Mouse (Mus musculus) liver, postnatal 0 days (tissue): ENCODE results near the gene Laptm5. TPM values are rescaled to one million over a fixed set of nuclear protein-coding genes. Genes with fewer than 3 reads are reported as not detected.

Experiments used
- ATAC-seq: fragments of 200-750 bp; cut with Nextera tagmentation; 2 replicates; pipeline ENCODE4 v1.8.0; 2017; ENCODE audit warnings: mild to moderate bottlenecking, moderate library complexity
- DNase-seq: peaks from one replicate; pipeline ENCODE4 v3.0.0-alpha.2; 2016
- H3K27ac ChIP-seq: fragments of 300-500 bp; sonication (generic); 2 replicates; pipeline ENCODE4 v1.5.1; 2014; ENCODE audit warnings: antibody characterized with exemption, moderate library complexity, mild to moderate bottlenecking, low read depth
- H3K27me3 ChIP-seq: fragments of 300-500 bp; sonication (generic); 2 replicates; pipeline ENCODE4 v1.6.1; 2014; ENCODE audit warnings: low read length, control low read depth, mixed read lengths; ENCODE audit not compliant: insufficient read depth
- H3K36me3 ChIP-seq: fragments of 300-500 bp; sonication (generic); replicated peaks from 2 replicates; pipeline ENCODE4 v1.6.1; 2014; ENCODE audit warnings: mild to moderate bottlenecking, control low read depth, low read length, moderate library complexity, mixed read lengths; ENCODE audit not compliant: insufficient read depth
- H3K4me1 ChIP-seq: fragments of 300-500 bp; sonication (generic); 2 replicates; pipeline ENCODE4 v1.6.1; 2014; ENCODE audit warnings: antibody characterized with exemption, mild to moderate bottlenecking, control low read depth; ENCODE audit not compliant: insufficient read depth
- H3K4me2 ChIP-seq: fragments of 300-500 bp; sonication (generic); 2 replicates; pipeline ENCODE4 v1.6.1; 2014; ENCODE audit warnings: low read depth, mild to moderate bottlenecking, low read length, moderate library complexity, mixed read lengths
- H3K4me3 ChIP-seq: fragments of 300-500 bp; sonication (generic); 2 replicates; pipeline ENCODE4 v1.5.1; 2014; ENCODE audit warnings: low read depth, low read length
- H3K9ac ChIP-seq: fragments of 300-500 bp; sonication (generic); replicated peaks from 2 replicates; pipeline ENCODE4 v1.6.1; 2014; ENCODE audit warnings: mild to moderate bottlenecking, moderate library complexity
- H3K9me3 ChIP-seq: fragments of 300-500 bp; sonication (generic); 2 replicates; pipeline ENCODE4 v1.6.1; 2016; ENCODE audit warnings: mild to moderate bottlenecking, control low read depth, low read length, mixed read lengths
- CTCF ChIP-seq: sonication (generic); IDR thresholded peaks from 2 replicates; pipeline ENCODE4 v1.5.1; 2016; ENCODE audit warnings: antibody characterized with exemption, low read depth
- EP300 ChIP-seq: IDR thresholded peaks from 2 replicates; pipeline ENCODE4 v1.6.1; 2016; ENCODE audit warnings: antibody characterized with exemption, low read depth, mild to moderate bottlenecking
- WGBS: fragments of 180-500 bp; shearing (Covaris S2); extraction: QIAGEN DNeasy Blood & Tissue Kit; methylation state at CpG from one replicate; pipeline ENCODE4 v1.1.7; 2014; ENCODE audit not compliant: insufficient replicate concordance; 5-methylcytosine and 5-hydroxymethylcytosine counted together
- polyA plus RNA-seq: library from polyadenylated mRNA; unstranded; fragments of >200 nt; fragmentation: Nextera tagmentation; extraction: Ambion mirVana; gene quantifications from 2 replicates; pipeline ENCODE4 v1.2.1, GENCODE M21; 2015

Gene Laptm5
- polyA plus RNA-seq, 1 experiment from 2014 or later = 113 TPM

DNA sequence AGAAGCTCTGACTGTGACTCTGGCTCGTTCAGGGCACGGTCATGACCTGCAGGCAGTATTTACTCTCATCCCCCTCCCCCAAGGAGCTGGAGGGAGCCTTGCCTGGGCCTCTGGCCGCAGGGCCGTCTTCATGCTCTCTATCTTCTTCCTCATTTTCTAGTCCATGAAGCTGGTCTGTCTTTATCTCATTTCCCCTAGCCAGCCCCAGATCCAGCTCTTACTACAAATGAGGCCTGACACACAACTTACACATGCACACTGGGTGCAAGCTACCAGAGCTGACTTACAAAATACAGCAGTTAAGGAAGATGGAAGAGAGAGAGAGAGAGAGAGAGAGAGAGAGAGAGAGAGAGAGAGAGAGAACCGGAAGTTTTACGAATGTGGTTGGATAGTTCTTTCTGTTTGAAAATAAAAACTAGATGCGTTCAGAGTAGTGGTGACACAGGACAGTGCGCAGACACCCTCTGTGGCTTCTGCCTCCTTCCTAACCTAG is 10.6 kb upstream of the Laptm5 start:
- Histone ChIP-seq H3K36me3 (no peaks in the 10 kb centered on the region), H3K4me1 (peaks cover 14% of the 10 kb centered on the region), H3K4me3 (no peak overlapping the region), H3K27me3 (no peaks in the 10 kb centered on the region), H3K27ac (peak overlapping the region; percentile 69), H3K4me2 (no peak overlapping the region), H3K9me3 (no peaks in the 10 kb centered on the region), H3K9ac (no peak overlapping the region)
- WGBS = 24% methylated on average over 8 of the region's 8 CpGs
- ATAC-seq (peak; percentile 72), DNase-seq (peak; percentile 54)
- no peak for TF ChIP-seq CTCF
- no peak for TF ChIP-seq EP300

- DNase-seq = no peak
- Histone ChIP-seq H3K4me1 (peaks cover 14% of the 10 kb centered on the region), H3K9me3 (no peaks in the 10 kb centered on the region), H3K4me3 (no peak overlapping the region), H3K27me3 (no peaks in the 10 kb centered on the region), H3K27ac (no peak overlapping the region), H3K36me3 (no peaks in the 10 kb centered on the region), H3K4me2 (no peak overlapping the region), H3K9ac (no peak overlapping the region)
- TF ChIP-seq CTCF = no peak
- no peak for TF ChIP-seq EP300
- WGBS = 39% methylated on average over 7 of the region's 7 CpGs
- no peak for ATAC-seq
Observed at GRCm38 (mm10) chr4:130905025-130905424, 7.9 kb upstream of the Laptm5 start.

- TF ChIP-seq EP300 = no peak
- no peak for TF ChIP-seq CTCF
- no peak overlapping the region for H3K27ac ChIP-seq
- no peaks in the 10 kb centered on the region for H3K36me3 ChIP-seq
- H3K4me1 ChIP-seq = peaks cover 14% of the 10 kb centered on the region
- DNase-seq (no peak), ATAC-seq (no peak)
- H3K9ac ChIP-seq = no peak overlapping the region
- H3K4me2 ChIP-seq = no peak overlapping the region
- no peak overlapping the region for H3K4me3 ChIP-seq
- WGBS = 61% methylated on average over 6 of the region's 6 CpGs
- H3K27me3 ChIP-seq = no peaks in the 10 kb centered on the region
- H3K9me3 ChIP-seq = no peaks in the 10 kb centered on the region
Observed at GRCm38 (mm10) chr4:130905882-130906281, 7.0 kb upstream of the Laptm5 start.

GRCm38 (mm10) chr4:130906296-130906695 is 6.6 kb upstream of the Laptm5 start:
- 60% methylated on average over 8 of the region's 8 CpGs for WGBS
- no peak overlapping the region for H3K4me2 ChIP-seq
- no peak overlapping the region for H3K9ac ChIP-seq
- H3K4me1 ChIP-seq = peaks cover 17% of the 10 kb centered on the region
- no peaks in the 10 kb centered on the region for H3K9me3 ChIP-seq
- H3K4me3 ChIP-seq = no peak overlapping the region
- H3K27ac ChIP-seq = no peak overlapping the region
- ATAC-seq (no peak), DNase-seq (no peak)
- no peak for TF ChIP-seq CTCF
- TF ChIP-seq EP300 = no peak
- H3K36me3 ChIP-seq = no peaks in the 10 kb centered on the region
- no peaks in the 10 kb centered on the region for H3K27me3 ChIP-seq

DNA sequence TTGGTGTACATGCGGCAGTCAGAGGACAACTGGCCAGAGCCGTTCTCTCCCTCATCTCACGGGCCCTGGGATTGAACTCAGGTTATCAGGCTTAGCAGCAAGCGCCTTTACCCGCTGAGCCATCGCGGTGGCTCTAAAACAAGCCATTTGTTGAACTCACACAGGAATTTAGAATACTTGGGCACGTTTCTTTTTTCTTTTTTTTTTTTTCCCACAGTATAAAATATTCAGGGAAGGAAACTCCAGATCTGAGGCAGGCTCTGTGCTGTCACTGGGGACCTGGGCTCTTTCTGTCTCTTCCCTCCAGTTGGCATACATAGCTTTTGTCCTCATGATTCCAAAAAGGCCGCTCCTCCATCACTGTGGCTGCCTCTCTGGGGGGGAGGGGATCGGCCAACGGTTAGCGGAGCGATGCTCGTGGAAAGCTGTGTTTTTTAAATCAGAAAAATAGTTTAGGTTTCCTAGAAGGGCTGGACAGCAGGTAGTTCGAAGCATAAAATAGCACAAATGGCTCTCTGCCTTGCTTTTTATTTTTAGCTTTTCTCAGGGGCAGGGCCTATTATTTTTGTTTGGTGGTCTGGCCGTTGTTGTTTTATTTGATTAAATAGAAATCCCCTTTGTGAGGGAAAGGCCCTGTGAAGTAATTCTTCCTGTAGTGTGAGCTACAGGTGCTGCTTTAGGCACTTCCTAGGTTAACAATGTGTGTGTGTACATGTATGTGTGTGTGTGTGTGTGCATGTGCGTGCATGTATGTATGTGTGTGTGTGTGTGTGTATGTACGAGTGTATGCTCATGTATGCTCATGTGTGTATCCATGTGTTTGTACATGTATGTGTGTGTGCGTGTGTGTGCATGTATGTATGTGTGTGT is 5.5 kb upstream of the Laptm5 start:
- Histone ChIP-seq H3K36me3 (no peaks in the 10 kb centered on the region), H3K9me3 (no peaks in the 10 kb centered on the region), H3K4me2 (no peak overlapping the region), H3K4me1 (peaks cover 12% of the 10 kb centered on the region), H3K27me3 (no peaks in the 10 kb centered on the region), H3K9ac (no peak overlapping the region), H3K4me3 (no peak overlapping the region), H3K27ac (no peak overlapping the region)
- DNase-seq (no peak), ATAC-seq (no peak)
- TF ChIP-seq EP300 (no peak), CTCF (no peak)
- WGBS = 81% methylated on average over 19 of the region's 19 CpGs

DNA sequence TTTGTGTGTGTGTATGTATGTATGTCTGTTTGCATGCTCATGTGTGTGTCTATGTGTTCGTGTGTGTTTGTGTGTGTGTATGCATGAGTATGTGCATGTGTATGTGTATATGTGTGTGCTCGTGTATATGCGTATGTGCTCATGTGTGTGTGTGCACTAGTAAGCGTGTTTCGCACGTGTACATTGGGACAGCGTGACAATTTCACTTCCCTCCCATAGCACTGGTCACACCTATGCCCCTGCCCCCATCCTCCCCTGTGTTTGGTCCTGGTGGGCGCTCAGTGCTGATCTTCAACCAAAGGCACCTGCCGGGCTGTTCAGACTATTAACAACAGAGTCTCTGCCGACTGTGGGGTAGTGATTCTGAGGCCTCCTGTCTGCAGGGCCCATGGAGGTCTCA is 4.8 kb upstream of the Laptm5 start:
- H3K9me3 ChIP-seq = no peaks in the 10 kb centered on the region
- H3K4me1 ChIP-seq = peaks cover 9% of the 10 kb centered on the region
- no peak overlapping the region for H3K27ac ChIP-seq
- H3K36me3 ChIP-seq = no peaks in the 10 kb centered on the region
- TF ChIP-seq CTCF = no peak
- no peak for TF ChIP-seq EP300
- DNase-seq (no peak), ATAC-seq (no peak)
- H3K27me3 ChIP-seq = no peaks in the 10 kb centered on the region
- H3K4me2 ChIP-seq = no peak overlapping the region
- H3K9ac ChIP-seq = no peak overlapping the region
- WGBS = 85% methylated on average over 10 of the region's 10 CpGs
- H3K4me3 ChIP-seq = no peak overlapping the region
